Mouse (Mus musculus): ENCODE data around the gene Gpi1. TPM values are rescaled to one million over a fixed set of nuclear protein-coding genes. Genes with fewer than 3 reads are reported as not detected.
A peak's percentile ranks its signal among the peaks of the same experiment; 100 is the strongest.

Gpi1 gene
- 100 to 1,000 TPM; 397 to 651 TPM for total RNA-seq (2021)
- long read RNA-seq, experiment 1, transcript Gpi1-201 (18 exons, 2,884 nt), result major isoform, 939 of 988 reads
- long read RNA-seq, experiment 1, partial matches to known transcripts, result 18 of 988 reads
- long read RNA-seq, experiment 1, other reads (novel, unspliced or antisense), result 31 of 988 reads
- long read RNA-seq, experiment 2, transcript Gpi1-201 (18 exons, 2,884 nt), result major isoform, 1,034 of 1,122 reads
- long read RNA-seq, experiment 2, partial matches to known transcripts, result 44 of 1,122 reads
- long read RNA-seq, experiment 2, other reads (novel, unspliced or antisense), result 41 of 1,122 reads

DNA sequence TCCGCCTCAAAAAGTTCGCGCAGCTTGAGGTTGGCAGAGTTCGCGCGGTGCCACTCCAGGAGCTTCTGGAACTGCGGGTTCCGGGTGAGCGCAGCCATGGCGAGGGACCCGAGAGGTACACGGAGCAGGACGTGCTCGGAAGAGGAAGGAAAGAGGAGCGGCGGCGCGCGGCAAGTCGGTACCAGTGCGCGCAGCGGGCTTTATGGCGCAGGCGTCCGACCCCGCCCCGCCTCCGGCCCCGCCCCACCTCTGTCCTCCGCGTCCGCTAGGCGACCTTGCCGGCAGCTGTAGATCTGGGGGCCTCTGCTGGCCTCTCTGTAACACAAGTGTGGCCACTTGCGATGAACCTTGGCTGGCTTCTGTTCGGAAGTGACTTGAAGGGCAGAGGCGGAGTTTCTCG lies at the start of gene Gpi1:
Gpi1 (minus strand) TSS at position 221 of the 400 bp plus-strand sequence.
- peak; percentile 79 to 83 for DNase-seq (ENCODE audit: low spot score in 2 of 2)

DNA sequence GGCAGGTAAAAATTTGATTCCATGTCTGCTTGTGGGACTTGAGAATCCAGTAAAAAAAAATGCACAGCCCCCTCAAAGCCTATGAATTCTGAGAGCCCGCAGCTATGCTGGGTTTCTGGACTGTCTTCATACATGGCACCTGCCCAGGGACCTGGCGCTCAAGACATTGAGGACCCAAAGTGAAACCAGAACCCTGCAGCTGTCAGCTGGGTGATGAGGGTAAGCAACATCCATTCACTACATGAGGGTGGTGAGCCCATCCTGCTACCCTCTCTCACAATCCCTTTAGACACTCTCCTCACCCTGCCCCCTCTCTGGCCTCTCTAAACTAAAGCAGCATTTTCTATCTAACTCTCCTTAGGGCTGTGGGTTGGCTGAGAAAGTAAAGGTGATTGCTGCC lies 47.5 kb upstream of the Gpi1 start:
- DNase-seq (ENCODE audit: low spot score in 2 of 2), result no peak

DNA sequence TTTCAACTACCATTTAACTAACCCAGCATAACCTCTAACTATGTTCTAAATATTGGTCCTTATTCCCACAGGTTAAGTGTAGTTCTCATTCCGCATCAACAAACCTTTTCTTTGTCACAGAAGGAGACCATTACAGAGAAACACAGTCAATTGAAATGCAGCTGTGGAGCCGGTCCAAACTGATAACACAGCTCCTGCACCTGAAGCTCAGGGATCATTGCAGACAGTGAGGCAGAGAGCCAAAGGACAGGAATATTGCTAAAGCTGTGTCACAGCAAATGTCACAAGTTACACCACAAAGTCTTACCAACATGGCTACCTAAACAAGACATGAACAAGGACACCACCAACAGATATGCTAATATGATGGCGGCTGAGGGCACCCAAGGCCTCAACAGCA lies 45.9 kb upstream of the Gpi1 start:
- DNase-seq (ENCODE audit: low spot score in 2 of 2), result no peak

DNA sequence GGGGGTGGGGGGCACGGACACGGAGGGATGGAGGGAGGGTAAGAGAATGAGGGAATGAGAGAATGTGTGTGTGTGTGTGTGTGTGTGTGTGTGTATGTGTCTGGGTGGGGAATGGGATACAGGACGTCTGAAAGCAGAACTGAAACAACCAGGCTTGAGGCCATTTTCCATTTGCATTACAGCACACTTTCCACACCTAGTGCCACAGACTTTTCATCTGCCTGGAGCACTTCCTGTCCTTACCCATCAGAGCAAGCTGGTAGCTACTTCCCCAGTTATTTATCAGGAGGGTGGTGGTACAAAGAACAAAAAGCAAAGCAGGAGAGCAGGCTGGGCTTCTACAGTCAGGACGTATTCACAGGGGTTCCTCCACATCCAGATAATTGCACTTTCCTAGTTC lies 42.3 kb upstream of the Gpi1 start:
- no peak for DNase-seq (ENCODE audit: low spot score in 2 of 2)

DNA sequence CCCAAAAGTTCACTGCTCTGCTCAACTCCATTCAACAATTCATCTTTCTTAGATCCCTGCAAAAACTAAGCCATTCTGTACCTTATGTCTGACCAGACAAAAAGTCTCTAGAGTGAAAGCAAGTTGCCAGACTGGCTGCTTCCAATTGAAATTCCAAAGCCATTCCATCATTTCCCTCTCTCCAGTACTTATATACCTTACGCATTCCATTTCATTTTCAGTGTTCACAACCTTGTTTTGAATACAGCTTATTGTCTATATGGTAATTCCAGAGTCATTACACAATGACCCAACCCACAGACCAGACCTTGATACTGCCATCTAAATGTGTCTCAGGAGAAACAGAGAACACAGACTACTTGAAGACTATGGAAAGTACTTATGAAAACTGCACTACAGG lies 38.3 kb upstream of the Gpi1 start:
- DNase-seq (ENCODE audit: low spot score in 2 of 2), result no peak

DNA sequence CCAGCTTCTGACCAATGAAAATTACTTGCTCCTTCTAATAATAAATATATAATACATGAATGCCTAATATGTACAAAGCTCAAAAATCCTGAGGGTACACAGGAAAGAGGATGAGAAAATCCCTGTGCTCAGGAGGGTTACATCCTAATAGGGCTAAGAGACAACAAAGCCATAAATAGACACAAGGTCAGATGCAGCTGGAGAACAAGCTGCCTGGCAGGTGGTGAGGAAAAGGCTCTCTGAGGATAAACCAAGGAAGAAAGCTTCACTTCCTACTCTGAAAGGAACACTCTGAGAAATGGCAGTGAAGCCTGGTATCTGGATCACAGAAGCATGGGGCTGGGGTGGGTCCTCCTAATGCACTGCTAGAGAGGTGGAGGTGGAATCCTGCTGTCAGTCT lies 36.3 kb upstream of the Gpi1 start:
- no peak for DNase-seq (ENCODE audit: low spot score in 2 of 2)

- peak; percentile 58 to 61 for DNase-seq (ENCODE audit: low spot score in 2 of 2)
Measured at GRCm38 (mm10) chr7:34265876-34266346, 35.8 kb upstream of the Gpi1 start.

DNA sequence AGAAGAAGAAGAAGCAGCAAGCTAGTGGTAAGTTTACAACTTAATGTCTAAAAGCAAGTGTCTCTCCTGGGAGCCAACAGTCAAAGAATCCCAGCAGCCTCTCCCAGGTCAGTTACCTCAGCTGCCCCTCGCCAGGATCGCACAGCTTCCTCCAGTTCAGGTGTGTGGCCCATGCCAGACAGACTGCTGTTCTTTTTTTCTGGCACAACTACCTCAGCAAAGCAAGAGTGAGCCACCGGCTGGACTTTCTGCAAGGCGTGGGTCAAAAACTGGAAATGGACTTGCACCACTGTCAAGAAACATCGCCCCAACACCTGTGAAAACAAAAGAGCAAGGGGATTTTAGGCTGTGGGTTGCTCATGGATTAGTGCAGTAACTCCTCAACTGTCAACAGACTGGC lies 33.3 kb upstream of the Gpi1 start:
- no peak for DNase-seq (ENCODE audit: low spot score in 2 of 2)

DNA sequence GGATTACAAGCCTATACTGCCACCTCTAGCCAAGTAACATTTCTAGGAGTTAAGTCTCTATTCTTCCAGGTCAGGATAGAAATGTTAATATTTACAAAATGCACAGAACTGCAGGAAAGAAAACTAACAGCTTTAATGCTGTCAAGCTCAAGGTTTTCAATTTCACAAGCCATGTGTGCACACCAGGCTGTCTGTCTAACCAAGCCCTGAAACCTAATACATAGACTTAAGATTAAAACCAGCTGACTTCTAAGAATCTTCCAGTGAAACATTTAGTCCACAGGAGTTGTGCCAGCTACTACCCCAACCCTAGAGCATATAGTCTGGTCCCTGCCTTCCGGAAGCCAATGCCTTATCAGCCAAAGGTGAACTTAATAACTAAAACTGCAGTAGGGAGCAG lies 28.3 kb upstream of the Gpi1 start:
- no peak for DNase-seq (ENCODE audit: low spot score in 2 of 2)

DNA sequence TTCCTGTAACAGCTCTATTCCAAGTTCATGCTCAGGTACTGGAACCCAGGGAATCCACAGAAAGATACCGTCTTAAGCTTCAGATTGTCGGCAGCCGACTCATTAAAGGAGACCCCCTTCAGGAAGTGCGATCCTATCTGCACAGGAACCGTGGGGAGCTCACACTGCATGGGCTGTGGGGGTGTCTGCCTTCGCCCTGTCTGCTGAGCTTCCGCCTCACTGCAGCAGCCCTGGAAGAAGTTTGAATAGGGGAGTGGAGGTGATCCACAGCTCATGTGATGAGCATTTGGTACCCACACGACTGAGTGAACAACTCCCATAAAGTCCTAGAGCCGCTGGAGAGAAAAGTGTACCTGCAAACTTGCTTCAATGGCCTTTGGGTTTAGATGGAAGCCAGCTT lies 27.1 kb upstream of the Gpi1 start:
- DNase-seq (ENCODE audit: low spot score in 2 of 2), result no peak

DNA sequence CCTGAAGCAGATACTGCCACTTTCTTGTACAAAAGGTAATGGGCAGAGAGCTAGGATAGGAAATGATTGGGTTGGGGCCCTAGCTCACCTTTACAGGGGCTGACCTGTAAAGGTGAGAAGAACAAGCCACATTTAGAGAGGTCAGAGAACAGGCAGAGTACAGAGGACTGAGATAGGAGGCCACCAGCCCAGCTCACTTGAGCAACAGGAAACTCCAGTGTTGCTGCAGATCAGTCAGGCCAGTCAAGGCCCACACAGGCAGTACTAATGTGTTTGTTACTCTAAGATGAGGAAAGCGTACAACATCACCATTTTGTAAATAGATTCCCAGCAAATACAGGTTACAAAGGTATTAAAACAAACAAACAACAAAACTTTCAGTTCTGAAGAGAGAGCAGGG lies 25.8 kb upstream of the Gpi1 start:
- no peak for DNase-seq (ENCODE audit: low spot score in 2 of 2)

GRCm38 (mm10) chr7:34255137-34255536 lies 25.0 kb upstream of the Gpi1 start:
- DNase-seq (ENCODE audit: low spot score in 2 of 2), result no peak

- DNase-seq (ENCODE audit: low spot score in 2 of 2), result no peak
Measured at GRCm38 (mm10) chr7:34252030-34252429, 21.9 kb upstream of the Gpi1 start.

- DNase-seq (ENCODE audit: low spot score in 2 of 2), result no peak
Measured at GRCm38 (mm10) chr7:34250738-34251137, 20.6 kb upstream of the Gpi1 start, which contains the start of gene Gm6096. Gene Gm6096, plus strand, starts transcription at chr7:34251038.

- DNase-seq (ENCODE audit: low spot score in 2 of 2), result no peak
Measured at GRCm38 (mm10) chr7:34246870-34247499, 16.8 kb upstream of the Gpi1 start.

GRCm38 (mm10) chr7:34242176-34242575 lies 12.0 kb upstream of the Gpi1 start:
- DNase-seq (ENCODE audit: low spot score in 2 of 2), result no peak

DNA sequence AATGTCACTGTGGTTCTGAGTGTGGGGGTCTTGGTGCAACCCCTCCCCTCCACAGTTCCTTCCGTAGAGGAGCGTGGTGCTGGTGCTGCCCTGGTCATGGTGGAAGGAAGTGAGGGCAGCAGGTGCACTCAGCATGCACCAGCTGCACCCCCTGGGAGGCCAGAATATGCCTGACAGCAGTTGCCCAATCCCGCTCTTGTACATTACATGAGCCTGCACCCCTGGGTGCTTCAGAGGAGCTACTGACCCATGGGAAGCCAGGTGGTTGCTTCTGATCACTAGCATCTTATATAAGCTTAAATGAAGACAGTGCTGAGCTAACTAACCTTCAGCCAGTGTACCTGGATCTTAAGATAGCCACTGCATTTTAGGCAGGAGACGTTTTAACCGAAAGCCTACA lies 8.0 kb upstream of the Gpi1 start:
- no peak for DNase-seq (ENCODE audit: low spot score in 2 of 2)

GRCm38 (mm10) chr7:34235602-34236001 lies 5.5 kb upstream of the Gpi1 start:
- DNase-seq (ENCODE audit: low spot score in 2 of 2), result no peak

DNA sequence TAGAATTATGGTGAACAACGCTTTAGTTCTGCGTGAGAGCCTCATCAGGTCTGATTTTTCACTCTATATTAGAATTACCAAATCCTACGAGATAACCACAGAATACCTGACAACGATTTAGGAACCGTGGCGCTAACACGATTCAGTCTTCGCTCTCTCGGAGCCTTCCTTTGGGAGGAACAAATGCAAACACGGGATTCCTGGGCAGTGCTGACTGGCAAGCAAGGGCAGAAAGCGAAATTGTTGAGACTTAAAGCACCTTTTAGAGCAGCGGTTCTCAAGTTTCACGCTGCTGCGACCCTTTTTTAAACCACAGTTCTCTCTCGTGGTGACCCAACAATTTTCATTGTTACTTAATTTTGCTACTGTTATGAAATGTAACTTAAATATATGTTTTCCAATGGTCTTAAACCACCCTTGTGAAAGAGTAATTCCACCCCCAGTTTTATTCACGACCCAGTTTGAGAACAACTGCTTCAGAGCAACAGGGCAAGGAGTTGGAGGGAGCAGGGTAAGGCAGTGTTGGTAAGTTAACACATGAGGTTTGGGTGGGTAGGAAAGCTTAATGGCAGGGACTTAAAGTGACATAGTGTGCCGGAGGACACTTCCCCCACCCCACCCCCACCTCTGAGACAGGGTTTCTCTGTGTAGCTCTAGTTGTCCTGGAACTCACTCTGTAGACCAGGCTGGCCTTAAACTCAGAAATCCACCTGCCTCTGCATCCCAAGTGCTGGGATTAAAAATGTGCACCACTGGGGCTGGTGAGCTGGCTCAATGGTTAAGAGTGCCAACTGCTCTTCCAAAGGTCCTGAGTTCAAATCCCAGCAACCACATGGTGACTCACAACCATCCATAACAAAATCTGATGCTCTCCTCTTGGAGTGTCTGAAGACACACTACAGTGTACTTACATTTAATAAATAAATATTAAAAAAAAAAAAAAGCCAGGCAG lies 4.8 kb upstream of the Gpi1 start:
- no peak for DNase-seq (ENCODE audit: low spot score in 2 of 2)

DNA sequence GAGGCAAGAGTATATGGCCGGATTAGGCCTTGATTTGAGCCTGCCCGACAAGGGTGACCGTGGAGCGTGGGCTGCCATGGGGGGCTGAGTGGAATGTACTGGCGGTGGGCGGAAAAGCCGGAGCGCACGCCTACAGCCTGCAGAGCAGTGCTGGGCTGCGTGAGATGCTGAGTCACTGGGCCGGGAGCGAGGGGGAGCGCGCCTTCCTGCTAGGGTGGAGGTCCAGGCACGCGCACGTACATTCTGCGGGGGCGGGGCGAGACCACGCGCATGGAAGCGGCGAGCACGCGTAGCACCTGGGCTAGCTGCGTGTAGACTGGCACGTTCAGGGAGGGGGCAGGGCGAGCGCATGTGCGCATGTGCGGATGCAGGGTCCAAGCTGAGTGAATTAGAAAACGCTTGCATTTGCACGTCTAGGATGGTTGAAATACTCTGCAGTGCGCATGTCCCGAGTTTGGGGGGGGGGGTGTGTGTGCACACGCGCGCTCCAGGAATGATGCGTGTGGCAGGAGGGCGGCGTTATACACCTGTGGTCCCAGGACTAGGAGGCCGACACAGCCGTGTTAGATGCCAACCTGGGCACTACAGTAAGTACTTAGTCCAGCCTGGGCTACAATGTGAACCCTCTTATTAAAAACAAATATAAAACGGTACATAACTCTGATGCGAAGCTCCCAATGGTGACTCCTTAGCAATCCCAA lies 3.9 kb upstream of the Gpi1 start:
- peak; percentile 97 to 99 for DNase-seq (ENCODE audit: low spot score in 2 of 2)

All from adrenal gland, adult 18-20 months (tissue).